Mouse (Mus musculus): Measurements from ENCODE around the gene Jam3. TPM values are rescaled to one million over a fixed set of nuclear protein-coding genes. Genes with fewer than 3 reads are reported as not detected.

Gene Jam3
- polyA plus RNA-seq (2016; fragmentation: Nextera tagmentation; extraction: Ambion mirVana): 47.4 and 50.0 TPM in 2 replicates

DNA sequence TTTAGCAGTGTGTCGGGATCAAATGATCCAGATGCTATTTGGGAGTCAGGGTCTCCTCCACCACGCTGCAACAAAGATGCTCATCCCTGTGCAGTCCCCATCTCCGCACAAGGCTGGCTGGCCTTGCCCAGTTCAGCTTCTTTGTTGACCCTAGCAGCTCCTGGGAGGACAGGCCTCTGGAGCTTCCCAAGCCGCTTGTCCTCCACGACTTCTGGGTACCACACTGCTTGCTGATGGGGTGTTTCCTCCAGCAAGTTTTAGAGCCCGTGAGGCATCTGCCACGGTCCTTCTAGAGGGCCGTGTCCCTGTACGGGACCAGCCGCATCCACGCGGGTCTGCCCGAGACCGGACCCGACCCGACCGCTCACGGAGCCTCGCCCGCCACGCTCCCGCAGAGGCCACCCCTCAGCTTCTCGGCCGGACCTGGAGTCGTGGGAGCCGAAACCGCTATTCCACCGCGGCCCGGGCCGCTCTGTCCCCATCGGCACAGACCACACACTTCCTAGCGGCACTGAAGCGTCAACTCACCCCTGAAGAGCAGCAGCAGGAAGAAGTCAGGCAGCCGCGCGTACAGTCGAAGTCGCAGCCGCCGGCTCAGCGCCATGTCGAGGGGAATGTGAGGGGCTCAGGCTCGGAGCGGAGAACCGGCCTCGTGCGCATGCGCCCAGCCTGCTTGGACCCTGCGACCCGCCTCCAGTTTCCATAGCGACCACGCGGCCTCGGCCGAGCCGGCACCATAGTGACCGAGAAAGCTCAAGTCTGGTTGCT lies at the start of gene Jam3:
Gene Jam3, minus strand, starts transcription at position 659 of the 768 bp plus-strand sequence.
- H3K27me3 ChIP-seq (replicated peaks): no peaks in the 10 kb centered on the region
- H3K27ac ChIP-seq (ENCODE audit: poor library complexity, severe bottlenecking): peak within 1 kb of the TSS; percentile 76
- H3K9ac ChIP-seq: peak within 1 kb of the TSS; percentile 80
- ATAC-seq (ENCODE audit: insufficient number of reproducible peaks, low FRiP score): peak; percentile 95
- H3K4me2 ChIP-seq: peak within 1 kb of the TSS; percentile 72
- no peaks in the 10 kb centered on the region for H3K9me3 ChIP-seq (replicated peaks)
- no peaks in the 10 kb centered on the region for H3K36me3 ChIP-seq
- H3K4me1 ChIP-seq (replicated peaks): peaks cover 17% of the 10 kb centered on the region
- peak within 1 kb of the TSS; percentile 67 for H3K4me3 ChIP-seq
- WGBS: under 1% methylated on average over 58 of the region's 58 CpGs

DNA sequence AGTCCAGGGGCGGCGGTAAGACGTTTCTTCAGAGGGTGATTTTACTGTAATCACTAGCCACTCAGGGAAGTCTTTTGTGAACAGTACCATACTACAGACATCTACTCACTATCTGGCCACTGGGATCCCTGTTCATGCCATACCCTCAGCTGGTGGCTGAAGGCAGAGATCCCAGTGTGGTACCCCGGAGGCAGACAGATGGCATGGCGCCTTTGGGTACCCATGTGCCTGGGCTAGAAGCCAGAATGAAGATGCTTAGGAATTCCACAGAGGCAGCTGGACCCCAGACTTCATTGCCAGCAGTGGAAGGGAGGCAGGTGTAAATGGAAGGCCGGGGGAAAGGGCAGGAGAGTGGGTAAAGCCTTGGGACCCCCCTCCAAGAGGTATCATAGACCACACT lies 49.0 kb upstream of the Jam3 start:
- 81% methylated on average over 6 of the region's 6 CpGs for WGBS
- Histone ChIP-seq H3K27me3 (replicated peaks) (no peaks in the 10 kb centered on the region), H3K9ac (no peak overlapping the region), H3K4me3 (no peak overlapping the region), H3K4me1 (replicated peaks) (peaks cover 3% of the 10 kb centered on the region; the same call in 1 of the 2 replicates), H3K36me3 (no peaks in the 10 kb centered on the region), H3K9me3 (replicated peaks) (no peaks in the 10 kb centered on the region), H3K4me2 (no peak overlapping the region), H3K27ac (ENCODE audit: poor library complexity, severe bottlenecking) (no peak overlapping the region)
- ATAC-seq (ENCODE audit: insufficient number of reproducible peaks, low FRiP score): no peak

DNA sequence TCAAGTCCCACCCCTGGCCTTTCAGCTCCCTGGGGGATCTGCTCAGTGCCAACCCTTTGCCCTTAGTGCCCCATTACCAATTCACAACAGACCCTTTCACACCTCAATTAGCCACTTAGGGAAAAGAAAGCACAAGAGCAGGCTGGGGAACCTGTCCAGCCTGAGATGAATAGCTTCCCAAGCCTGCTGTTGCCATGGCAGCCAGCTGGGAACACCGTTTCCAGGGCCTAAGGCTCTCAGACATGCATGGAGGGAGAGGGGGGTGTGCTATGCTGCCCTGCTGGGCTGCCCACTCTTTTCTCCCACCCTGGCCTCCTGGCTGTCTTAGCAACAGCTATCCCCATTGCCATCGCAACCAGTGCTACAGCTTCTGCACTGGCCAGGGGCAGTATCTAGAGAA lies 47.9 kb upstream of the Jam3 start:
- ATAC-seq (ENCODE audit: insufficient number of reproducible peaks, low FRiP score): no peak
- Histone ChIP-seq H3K4me3 (no peak overlapping the region), H3K4me1 (replicated peaks) (peaks cover 3% of the 10 kb centered on the region; the same call in 1 of the 2 replicates), H3K27ac (ENCODE audit: poor library complexity, severe bottlenecking) (no peak overlapping the region), H3K36me3 (no peaks in the 10 kb centered on the region), H3K27me3 (replicated peaks) (no peaks in the 10 kb centered on the region), H3K9ac (no peak overlapping the region), H3K4me2 (no peak overlapping the region), H3K9me3 (replicated peaks) (no peaks in the 10 kb centered on the region)
- WGBS: 23% methylated on average over 2 of the region's 2 CpGs

DNA sequence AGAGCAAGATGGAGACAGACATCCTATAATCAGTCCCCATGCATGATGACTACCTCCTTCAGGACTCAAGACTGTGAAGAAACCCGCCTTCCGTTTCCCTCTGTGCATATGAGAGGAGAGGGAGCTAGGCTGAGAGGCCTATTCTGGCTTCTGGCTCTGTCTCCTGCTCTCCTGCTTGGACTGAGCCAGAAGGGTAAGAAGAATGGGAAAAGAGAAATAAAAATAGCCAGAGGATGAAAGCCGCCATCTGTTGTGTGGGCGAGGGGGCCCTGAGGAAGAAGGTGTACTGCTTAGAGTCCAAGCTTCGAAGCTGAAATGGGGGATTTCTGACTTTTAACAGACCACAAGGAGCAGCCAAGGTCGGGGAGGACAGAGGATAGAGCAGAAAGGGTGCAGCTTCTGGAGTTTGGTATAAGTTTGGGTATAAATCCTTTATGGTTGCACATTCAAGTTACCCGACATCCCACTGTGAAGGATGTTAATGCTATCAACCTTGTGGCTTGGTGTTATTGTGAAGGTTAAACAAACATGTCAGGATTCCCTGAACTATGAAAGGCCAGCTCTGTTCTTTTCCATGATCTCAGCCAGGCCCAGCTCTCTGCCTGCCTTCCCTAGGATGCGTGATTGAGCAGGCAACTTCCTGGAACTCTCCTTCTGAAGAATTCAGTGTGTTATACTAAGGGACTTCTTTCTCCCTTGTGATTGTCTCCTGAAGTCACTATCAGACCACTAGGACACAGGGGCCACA lies 46.4 kb upstream of the Jam3 start:
- no peak overlapping the region for H3K9ac ChIP-seq
- no peak overlapping the region for H3K27ac ChIP-seq (ENCODE audit: poor library complexity, severe bottlenecking)
- H3K4me1 ChIP-seq (replicated peaks): peaks cover 3% of the 10 kb centered on the region; the same call in 1 of the 2 replicates
- 67% methylated on average over 8 of the region's 8 CpGs for WGBS
- no peak for ATAC-seq (ENCODE audit: insufficient number of reproducible peaks, low FRiP score)
- H3K4me2 ChIP-seq: no peak overlapping the region
- H3K9me3 ChIP-seq (replicated peaks): no peaks in the 10 kb centered on the region
- no peaks in the 10 kb centered on the region for H3K36me3 ChIP-seq
- H3K4me3 ChIP-seq: no peak overlapping the region
- H3K27me3 ChIP-seq (replicated peaks): no peaks in the 10 kb centered on the region

DNA sequence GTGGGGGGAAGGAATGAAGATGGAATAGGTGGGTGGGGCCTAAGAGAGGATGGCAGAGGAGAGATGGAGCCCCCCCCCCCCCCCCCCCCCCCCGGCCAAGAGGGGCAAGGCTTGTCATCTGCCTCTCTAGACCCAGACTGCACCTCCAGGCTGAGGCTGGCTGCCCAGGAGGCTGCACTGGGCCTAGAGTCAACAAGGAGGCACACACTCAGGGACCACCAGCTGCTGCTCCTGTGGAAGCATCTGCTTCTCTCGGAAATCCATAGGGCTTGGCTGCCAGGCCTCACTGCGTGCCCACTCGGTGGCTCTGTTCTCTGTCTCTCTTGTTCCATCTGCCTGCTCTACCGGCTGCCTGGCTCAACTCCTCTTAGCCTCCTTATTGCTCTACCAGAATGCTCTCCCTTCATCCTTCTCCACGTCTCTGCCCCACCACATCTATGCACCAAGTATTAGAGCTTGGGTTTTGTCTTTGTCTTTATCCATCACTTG lies 38.4 kb upstream of the Jam3 start:
- H3K4me3 ChIP-seq: no peak overlapping the region
- no peak overlapping the region for H3K27ac ChIP-seq (ENCODE audit: poor library complexity, severe bottlenecking)
- WGBS: 72% methylated on average over 5 of the region's 6 CpGs
- H3K9me3 ChIP-seq (replicated peaks): no peaks in the 10 kb centered on the region
- H3K36me3 ChIP-seq: no peaks in the 10 kb centered on the region
- no peaks in the 10 kb centered on the region for H3K27me3 ChIP-seq (replicated peaks)
- peaks cover 32% of the 10 kb centered on the region for H3K4me1 ChIP-seq (replicated peaks)
- no peak overlapping the region for H3K4me2 ChIP-seq
- ATAC-seq (ENCODE audit: insufficient number of reproducible peaks, low FRiP score): no peak
- H3K9ac ChIP-seq: no peak overlapping the region

DNA sequence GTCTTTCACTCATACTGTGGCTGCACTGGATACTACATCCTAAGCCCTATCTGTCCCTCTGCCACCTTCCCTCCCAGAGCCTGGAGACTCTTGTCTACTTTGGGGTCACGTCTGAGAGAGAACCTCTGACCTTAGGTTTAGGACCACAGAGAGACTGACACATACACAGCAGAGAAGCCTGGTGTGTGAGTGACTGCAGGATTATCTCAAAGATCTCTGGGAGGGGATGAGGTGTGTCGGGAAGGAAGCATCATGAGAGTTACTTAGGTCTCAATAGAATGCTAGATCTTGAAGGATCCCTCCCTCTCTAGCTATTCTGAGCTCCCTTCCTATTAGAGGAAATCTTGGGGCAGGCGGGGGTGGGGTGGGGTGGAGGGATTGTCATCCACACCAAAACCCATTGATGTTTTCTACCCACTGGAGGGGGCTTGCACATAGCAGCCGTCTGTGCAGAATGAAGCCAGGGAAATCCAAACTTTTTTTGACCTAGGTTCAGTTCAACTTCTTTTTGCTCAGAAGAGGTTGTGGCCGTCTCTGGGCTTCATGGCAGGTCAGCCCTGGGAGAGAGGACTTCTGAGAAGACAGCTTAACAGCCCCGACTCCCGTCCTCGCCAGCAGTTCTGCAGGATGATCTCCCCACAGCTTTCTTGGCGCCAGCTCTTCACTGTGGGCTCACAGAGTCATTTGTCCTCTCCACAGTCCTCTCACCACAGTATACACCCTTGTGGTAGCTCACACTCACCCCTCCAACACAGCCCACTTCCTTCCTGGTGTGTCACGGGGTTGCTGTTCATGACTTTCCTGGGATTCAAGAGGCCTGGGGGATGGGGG lies 37.8 kb upstream of the Jam3 start:
- Histone ChIP-seq H3K4me2 (no peak overlapping the region), H3K27me3 (replicated peaks) (no peaks in the 10 kb centered on the region), H3K36me3 (no peaks in the 10 kb centered on the region), H3K9me3 (replicated peaks) (no peaks in the 10 kb centered on the region), H3K4me3 (no peak overlapping the region), H3K9ac (no peak overlapping the region), H3K27ac (ENCODE audit: poor library complexity, severe bottlenecking) (peak overlapping the region; percentile 67), H3K4me1 (replicated peaks) (peaks cover 32% of the 10 kb centered on the region)
- no peak for ATAC-seq (ENCODE audit: insufficient number of reproducible peaks, low FRiP score)
- WGBS: 50% methylated on average over 10 of the region's 10 CpGs

DNA sequence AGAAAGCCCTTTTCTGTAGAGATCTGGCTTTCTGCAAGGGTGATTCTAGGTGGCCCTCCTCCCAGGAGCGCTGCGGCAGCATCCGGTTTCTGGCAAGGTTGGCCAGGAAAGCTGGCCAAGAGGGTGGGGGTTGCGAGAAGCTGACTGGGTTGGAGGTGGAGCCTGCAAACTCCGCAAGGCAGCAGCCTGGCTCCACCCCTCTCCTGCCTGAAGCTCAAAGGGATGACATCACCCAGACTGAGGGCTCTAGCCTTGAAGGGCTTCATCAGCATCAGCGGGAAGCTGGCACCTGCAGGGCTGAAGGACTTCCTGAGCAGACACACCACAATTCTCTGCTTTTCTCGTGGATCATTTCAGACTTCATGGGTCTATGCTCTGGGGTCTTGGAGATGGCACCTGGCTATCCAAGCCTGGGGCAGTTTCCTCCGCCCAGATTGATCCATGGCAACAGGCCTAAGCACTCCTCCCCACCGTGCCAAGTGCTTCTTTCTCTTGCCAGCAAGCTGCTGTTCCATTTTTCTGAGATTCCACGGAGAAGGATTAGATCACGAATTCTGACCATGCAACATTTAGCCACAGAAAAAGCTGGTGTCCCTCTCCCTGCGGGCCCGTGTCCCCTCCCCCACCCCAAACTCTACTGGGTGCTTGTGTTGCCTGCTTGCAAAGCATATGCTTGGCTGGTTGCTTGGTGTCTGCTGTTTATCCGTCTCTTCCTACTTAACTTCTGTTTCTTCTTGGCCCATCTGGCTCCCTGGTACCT lies 37.0 kb upstream of the Jam3 start:
- Histone ChIP-seq H3K4me1 (replicated peaks) (peaks cover 40% of the 10 kb centered on the region), H3K27ac (ENCODE audit: poor library complexity, severe bottlenecking) (peak overlapping the region; percentile 89), H3K27me3 (replicated peaks) (no peaks in the 10 kb centered on the region), H3K4me2 (peak overlapping the region; percentile 59), H3K9me3 (replicated peaks) (no peaks in the 10 kb centered on the region), H3K4me3 (peak overlapping the region; percentile 15), H3K9ac (peak overlapping the region; percentile 23; the same call in 1 of the 2 replicates), H3K36me3 (no peaks in the 10 kb centered on the region)
- 6% methylated on average over 14 of the region's 14 CpGs for WGBS
- peak; percentile 92 for ATAC-seq (ENCODE audit: insufficient number of reproducible peaks, low FRiP score)

DNA sequence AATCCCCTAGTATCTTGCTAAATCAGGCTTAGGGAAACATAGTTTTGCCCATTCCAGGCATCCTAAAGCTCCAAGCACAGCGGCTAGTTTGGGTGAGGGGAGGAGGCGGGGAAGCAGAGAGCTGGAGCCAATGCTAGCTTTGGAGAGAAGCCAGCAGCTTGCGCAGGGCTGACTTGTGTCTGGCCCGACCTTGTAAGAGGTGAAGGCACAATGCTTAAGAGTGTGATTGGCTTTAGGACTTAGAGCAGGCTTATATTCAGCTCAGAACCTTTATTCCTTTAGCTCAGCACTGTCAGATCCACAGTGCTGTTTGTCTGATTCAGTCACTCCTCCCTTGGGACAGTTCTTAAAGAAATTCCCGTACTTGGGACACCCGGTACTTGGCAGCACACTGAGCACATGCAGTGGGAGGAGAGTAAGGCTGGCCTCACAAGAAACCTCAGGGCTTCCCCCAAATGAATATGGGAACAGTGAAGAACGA lies 36.3 kb upstream of the Jam3 start:
- Histone ChIP-seq H3K9ac (peak overlapping the region; percentile 23; the same call in 1 of the 2 replicates), H3K36me3 (no peaks in the 10 kb centered on the region), H3K4me1 (replicated peaks) (peaks cover 45% of the 10 kb centered on the region), H3K4me2 (peak overlapping the region; percentile 59), H3K27me3 (replicated peaks) (no peaks in the 10 kb centered on the region), H3K4me3 (peak overlapping the region; percentile 15), H3K27ac (ENCODE audit: poor library complexity, severe bottlenecking) (peak overlapping the region; percentile 89), H3K9me3 (replicated peaks) (no peaks in the 10 kb centered on the region)
- WGBS: 2% methylated on average over 7 of the region's 7 CpGs
- peak; percentile 74 for ATAC-seq (ENCODE audit: insufficient number of reproducible peaks, low FRiP score)

DNA sequence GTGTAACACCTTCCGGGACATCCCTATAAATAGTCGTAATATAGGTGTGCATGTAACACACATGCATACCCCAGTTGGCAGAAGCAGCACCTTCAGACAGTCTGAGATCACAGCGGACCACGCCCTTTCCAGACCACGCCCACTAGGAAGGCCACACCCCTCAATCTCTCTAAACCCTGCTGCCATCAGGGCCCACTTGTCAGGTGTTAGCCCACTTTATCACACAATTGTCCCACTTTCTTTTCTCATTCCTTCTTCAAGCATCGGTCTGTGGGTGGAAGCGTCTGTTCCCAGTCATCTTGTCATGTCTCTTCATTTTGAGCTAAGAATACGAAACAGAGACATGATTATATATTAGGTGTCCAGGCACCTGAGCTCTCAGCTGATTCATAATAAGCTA lies 35.2 kb upstream of the Jam3 start:
- no peaks in the 10 kb centered on the region for H3K9me3 ChIP-seq (replicated peaks)
- peaks cover 45% of the 10 kb centered on the region for H3K4me1 ChIP-seq (replicated peaks)
- H3K27me3 ChIP-seq (replicated peaks): no peaks in the 10 kb centered on the region
- H3K36me3 ChIP-seq: no peaks in the 10 kb centered on the region
- no peak overlapping the region for H3K4me2 ChIP-seq
- 72% methylated on average over 8 of the region's 8 CpGs for WGBS
- H3K9ac ChIP-seq: no peak overlapping the region
- H3K27ac ChIP-seq (ENCODE audit: poor library complexity, severe bottlenecking): no peak overlapping the region
- no peak for ATAC-seq (ENCODE audit: insufficient number of reproducible peaks, low FRiP score)
- H3K4me3 ChIP-seq: no peak overlapping the region

DNA sequence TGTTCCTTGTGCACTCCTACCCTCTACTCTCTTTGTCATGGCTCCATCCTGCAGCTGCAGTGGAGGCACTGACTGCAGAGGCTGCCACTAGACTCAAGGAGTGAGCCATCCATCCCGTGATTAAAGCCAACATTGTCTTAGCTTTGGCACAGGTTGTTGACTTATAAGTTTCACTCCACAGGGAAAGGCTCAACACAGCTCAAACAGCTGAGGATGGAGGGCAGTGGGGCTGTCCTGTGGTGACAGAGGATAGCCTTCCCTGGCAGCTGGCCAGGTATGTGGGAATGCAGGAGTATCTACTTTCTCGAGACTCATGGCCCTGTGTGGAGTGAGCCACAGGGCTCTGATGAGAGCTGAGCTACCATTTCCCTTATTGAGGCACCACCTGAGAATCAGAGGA lies 34.1 kb upstream of the Jam3 start:
- Histone ChIP-seq H3K9ac (no peak overlapping the region), H3K4me2 (no peak overlapping the region), H3K27ac (ENCODE audit: poor library complexity, severe bottlenecking) (no peak overlapping the region), H3K27me3 (replicated peaks) (no peaks in the 10 kb centered on the region), H3K4me1 (replicated peaks) (peaks cover 45% of the 10 kb centered on the region), H3K4me3 (no peak overlapping the region), H3K9me3 (replicated peaks) (no peaks in the 10 kb centered on the region), H3K36me3 (no peaks in the 10 kb centered on the region)
- WGBS: 43% methylated on average over 2 of the region's 2 CpGs
- no peak for ATAC-seq (ENCODE audit: insufficient number of reproducible peaks, low FRiP score)
